Mouse (Mus musculus) olfactory bulb, adult 2 months (tissue): ENCODE results near the gene Lnx2. TPM values are rescaled to one million over a fixed set of nuclear protein-coding genes. Genes with fewer than 3 reads are reported as not detected.

ENCODE experiments used
- H3K27ac ChIP-seq: fragments of 200-500 bp; 2 replicates; pipeline ENCODE4 v1.5.1; 2012; ENCODE audit warnings: low read depth, low read length; ENCODE audit not compliant: insufficient read depth
- H3K4me1 ChIP-seq: fragments of 200-500 bp; 2 replicates; pipeline ENCODE4 v1.6.1; 2012; ENCODE audit warnings: low read length; ENCODE audit not compliant: control insufficient read depth, insufficient read depth
- H3K4me3 ChIP-seq: fragments of 200-500 bp; 2 replicates; pipeline ENCODE4 v1.5.1; 2012; ENCODE audit warnings: mild to moderate bottlenecking, low read depth, low read length, moderate library complexity; ENCODE audit not compliant: insufficient read depth
- CTCF ChIP-seq: fragments of 200-500 bp; IDR thresholded peaks from 2 replicates; pipeline ENCODE4 v1.5.1; 2012; ENCODE audit warnings: low read depth, mild to moderate bottlenecking, low read length, moderate library complexity; ENCODE audit not compliant: insufficient read depth
- POLR2A ChIP-seq: fragments of 200-500 bp; IDR thresholded peaks from 2 replicates; pipeline ENCODE4 v1.6.1; 2012; ENCODE audit warnings: mild to moderate bottlenecking, low read depth, low read length, moderate library complexity; ENCODE audit not compliant: insufficient read depth
- WGBS: fragments of 180-500 bp; shearing (Covaris S2); methylation state at CpG from one replicate; pipeline ENCODE4 v1.1.7; 2018; 5-methylcytosine and 5-hydroxymethylcytosine counted together
- polyA plus RNA-seq: library from polyadenylated mRNA; stranded (reverse); fragments of >200 nt; gene quantifications from 2 replicates; pipeline ENCODE4 v1.2.4, GENCODE M21; 2012; ENCODE audit warnings: low replicate concordance; ENCODE audit not compliant: missing spikeins, insufficient read depth, insufficient read length

Gene Lnx2
- polyA plus RNA-seq, 1 experiment: not detected

GRCm38 (mm10) chr5:147055572-147056245 is 20.7 kb downstream of the Lnx2 start:
- TF ChIP-seq CTCF (no peak), POLR2A (no peak)
- WGBS: 61% methylated on average over 6 of the region's 6 CpGs
- Histone ChIP-seq H3K27ac (peak overlapping the region; percentile 10; the same call in 1 of the 2 replicates), H3K4me1 (peaks cover 26% of the 10 kb centered on the region), H3K4me3 (no peak overlapping the region)

GRCm38 (mm10) chr5:147054747-147055270 is 21.6 kb downstream of the Lnx2 start:
- TF ChIP-seq POLR2A: no peak
- no peak for TF ChIP-seq CTCF
- H3K27ac ChIP-seq: no peak overlapping the region
- H3K4me3 ChIP-seq: no peak overlapping the region
- peaks cover 26% of the 10 kb centered on the region for H3K4me1 ChIP-seq
- 62% methylated on average over 2 of the region's 2 CpGs for WGBS

- Histone ChIP-seq H3K4me1 (peaks cover 28% of the 10 kb centered on the region), H3K4me3 (no peak overlapping the region), H3K27ac (no peak overlapping the region)
- 82% methylated on average over 6 of the region's 6 CpGs for WGBS
- no peak for TF ChIP-seq CTCF
- TF ChIP-seq POLR2A: no peak
Observed at GRCm38 (mm10) chr5:147054328-147054727, 22.1 kb downstream of the Lnx2 start.

GRCm38 (mm10) chr5:147053481-147053880 is 22.9 kb downstream of the Lnx2 start:
- H3K27ac ChIP-seq: no peak overlapping the region

GRCm38 (mm10) chr5:147053071-147053470 is 23.3 kb downstream of the Lnx2 start:
- 84% methylated on average over 6 of the region's 6 CpGs for WGBS
- no peak overlapping the region for H3K27ac ChIP-seq
- H3K4me3 ChIP-seq: no peak overlapping the region
- peaks cover 32% of the 10 kb centered on the region for H3K4me1 ChIP-seq
- TF ChIP-seq CTCF (no peak), POLR2A (no peak)

More at GRCm38 (mm10) chr5:147053481-147053880, 22.9 kb downstream of the Lnx2 start:
- H3K4me3 ChIP-seq: no peak overlapping the region
- H3K4me1 ChIP-seq: peaks cover 32% of the 10 kb centered on the region
- 91% methylated on average over 3 of the region's 3 CpGs for WGBS
- TF ChIP-seq CTCF (no peak), POLR2A (no peak)

GRCm38 (mm10) chr5:147052309-147052558 is 24.2 kb downstream of the Lnx2 start:
- Histone ChIP-seq H3K4me1 (peaks cover 32% of the 10 kb centered on the region), H3K27ac (no peak overlapping the region), H3K4me3 (no peak overlapping the region)
- no peak for TF ChIP-seq POLR2A
- TF ChIP-seq CTCF: no peak
- 81% methylated on average over 4 of the region's 4 CpGs for WGBS

GRCm38 (mm10) chr5:147051500-147052308 is 24.7 kb downstream of the Lnx2 start:
- Histone ChIP-seq H3K27ac (peak overlapping the region; percentile 49; the same call in 1 of the 2 replicates), H3K4me1 (peaks cover 32% of the 10 kb centered on the region), H3K4me3 (no peak overlapping the region)
- TF ChIP-seq POLR2A (no peak), CTCF (no peak)
- WGBS: 69% methylated on average over 29 of the region's 29 CpGs

- H3K4me3 ChIP-seq: no peak overlapping the region
- H3K4me1 ChIP-seq: peaks cover 35% of the 10 kb centered on the region
- TF ChIP-seq CTCF (no peak), POLR2A (no peak)
- WGBS: 85% methylated on average over 13 of the region's 13 CpGs
- peak overlapping the region; percentile 49; the same call in 1 of the 2 replicates for H3K27ac ChIP-seq
Observed at GRCm38 (mm10) chr5:147050816-147051499, 25.4 kb downstream of the Lnx2 start.
